Mouse (Mus musculus) forebrain, embryonic 15.5 days (tissue): ENCODE results near the gene Kpnb1. TPM values are rescaled to one million over a fixed set of nuclear protein-coding genes. Genes with fewer than 3 reads are reported as not detected.

Source experiments
- ATAC-seq: fragments of 200-750 bp; cut with Nextera tagmentation; replicated peaks from 2 replicates; pipeline ENCODE4 v1.8.0; 2017; ENCODE audit warnings: mild to moderate bottlenecking, moderate TSS enrichment, moderate library complexity
- H3K27ac ChIP-seq: fragments of 300-500 bp; sonication (generic); replicated peaks from 2 replicates; pipeline ENCODE4 v1.5.1; 2015; ENCODE audit warnings: mild to moderate bottlenecking, inconsistent platforms
- H3K27me3 ChIP-seq: fragments of 300-500 bp; sonication (generic); 2 replicates; pipeline ENCODE4 v1.6.1; 2015; ENCODE audit warnings: inconsistent platforms
- H3K36me3 ChIP-seq: fragments of 300-500 bp; sonication (generic); 2 replicates; pipeline ENCODE4 v1.6.1; 2015; ENCODE audit warnings: mild to moderate bottlenecking, inconsistent platforms
- H3K4me1 ChIP-seq: fragments of 300-500 bp; sonication (generic); 2 replicates; pipeline ENCODE4 v1.6.1; 2015; ENCODE audit warnings: inconsistent platforms
- H3K4me2 ChIP-seq: fragments of 300-500 bp; sonication (generic); replicated peaks from 2 replicates; pipeline ENCODE4 v1.6.1; 2015; ENCODE audit warnings: mild to moderate bottlenecking, inconsistent platforms
- H3K4me3 ChIP-seq: fragments of 300-500 bp; sonication (generic); 2 replicates; pipeline ENCODE4 v1.5.1; 2015; ENCODE audit warnings: mild to moderate bottlenecking, inconsistent platforms
- H3K9ac ChIP-seq: fragments of 300-500 bp; sonication (generic); replicated peaks from 2 replicates; pipeline ENCODE4 v1.6.1; 2015; ENCODE audit warnings: mild to moderate bottlenecking, inconsistent platforms
- H3K9me3 ChIP-seq: fragments of 300-500 bp; sonication (generic); 2 replicates; pipeline ENCODE4 v1.6.1; 2016; ENCODE audit warnings: inconsistent platforms
- WGBS: fragments of 180-500 bp; shearing (Covaris S2); methylation state at CpG from one replicate; pipeline ENCODE4 v1.1.7; 2015; ENCODE audit warnings: mixed read lengths; 5-methylcytosine and 5-hydroxymethylcytosine counted together
- microRNA-seq: library from miRNA; unstranded; fragments of <30 nt; microRNA quantifications from one replicate; pipeline ENCODE4, GENCODE M21; 2016
- polyA plus RNA-seq: library from polyadenylated mRNA; unstranded; fragments of >200 nt; fragmentation: Nextera tagmentation; extraction: Ambion mirVana; gene quantifications from 2 replicates; pipeline ENCODE4 v1.2.1, GENCODE M21; 2015

The Kpnb1 gene
- polyA plus RNA-seq, 1 experiment from 2014 or later: 41.8 TPM

GRCm38 (mm10) chr11:97114671-97115601 lies 72.7 kb downstream of the Kpnb1 start, which contains the start of gene Tbx21:
Tbx21 (minus strand) TSS chr11:97115331.
- H3K27me3 ChIP-seq: peaks cover 70% of the 10 kb centered on the region
- H3K4me3 ChIP-seq: peak within 1 kb of the TSS; percentile 35
- no peak within 1 kb of the TSS for H3K27ac ChIP-seq
- H3K4me2 ChIP-seq: peak within 1 kb of the TSS; percentile 52
- no peak within 1 kb of the TSS for H3K9ac ChIP-seq
- under 1% methylated on average over 87 of the region's 87 CpGs for WGBS
- no peak for ATAC-seq
- no peaks in the 10 kb centered on the region for H3K9me3 ChIP-seq
- H3K36me3 ChIP-seq: no peaks in the 10 kb centered on the region
- H3K4me1 ChIP-seq: peaks cover 16% of the 10 kb centered on the region

- ATAC-seq: no peak
- Histone ChIP-seq H3K4me1 (peaks cover 16% of the 10 kb centered on the region), H3K27me3 (peaks cover 53% of the 10 kb centered on the region), H3K36me3 (no peaks in the 10 kb centered on the region), H3K9me3 (no peaks in the 10 kb centered on the region), H3K4me2 (no peak overlapping the region), H3K9ac (no peak overlapping the region), H3K27ac (no peak overlapping the region), H3K4me3 (no peak overlapping the region)
- 74% methylated on average over 9 of the region's 9 CpGs for WGBS
These were observed 75.1 kb downstream of the Kpnb1 start for GRCm38 (mm10) chr11:97112519-97113125.

Small RNAs within 50 kb of the gene (microRNA-seq; reads per million reads assigned to microRNA genes)
- not detected for gene Mir7235

Other genes starting within 250 kb of the Kpnb1 start
- gene Pnpo, start 243.9 kb downstream of the Kpnb1 start, polyA plus RNA-seq: 20.7 and 21.5 TPM in 2 replicates
- gene Sp2, start 204.9 kb downstream of the Kpnb1 start, polyA plus RNA-seq: 14.9 and 16.1 TPM in 2 replicates
- gene Sp6, start 174.5 kb downstream of the Kpnb1 start, polyA plus RNA-seq: 0.10 and 0.43 TPM in 2 replicates
- gene Scrn2, start 157.9 kb downstream of the Kpnb1 start, polyA plus RNA-seq: 16.0 and 17.2 TPM in 2 replicates
- gene Lrrc46, start 146.5 kb downstream of the Kpnb1 start, polyA plus RNA-seq: 2.9 and 4.6 TPM in 2 replicates
- gene Mrpl10, start 146.3 kb downstream of the Kpnb1 start, polyA plus RNA-seq: 57.0 and 58.4 TPM in 2 replicates
- 10.2 and 10.5 TPM in 2 replicates for gene Osbpl7, start 137.3 kb downstream of the Kpnb1 start, polyA plus RNA-seq
- gene Tbx21, start 72.5 kb downstream of the Kpnb1 start, polyA plus RNA-seq: 0.22 and 0.42 TPM in 2 replicates
- 6.2 and 7.6 TPM in 2 replicates for gene Tbkbp1, start 36.4 kb downstream of the Kpnb1 start, polyA plus RNA-seq
- 136 and 151 TPM in 2 replicates for gene Npepps, start 92.8 kb upstream of the Kpnb1 start, polyA plus RNA-seq
- gene Mrpl45, start 127.8 kb upstream of the Kpnb1 start, polyA plus RNA-seq: 39.0 and 40.6 TPM in 2 replicates
- gene Gpr179, start 164.2 kb upstream of the Kpnb1 start, polyA plus RNA-seq: 0.18 and 0.33 TPM in 2 replicates
- 10.1 and 10.6 TPM in 2 replicates for gene Socs7, start 174.7 kb upstream of the Kpnb1 start, polyA plus RNA-seq
- gene Arhgap23, start 227.7 kb upstream of the Kpnb1 start, polyA plus RNA-seq: 7.1 and 8.4 TPM in 2 replicates